Mouse (Mus musculus) liver, embryonic 15.5 days (tissue): ENCODE measurements around the gene Slc43a3. TPM values are rescaled to one million over a fixed set of nuclear protein-coding genes. Genes with fewer than 3 reads are reported as not detected.
A peak's percentile ranks its signal among the peaks of the same experiment; 100 is the strongest.

Source experiments
- ATAC-seq: fragments of 200-750 bp; cut with Nextera tagmentation; 2 replicates; pipeline ENCODE4 v1.8.0; 2017; ENCODE audit warnings: moderate number of reproducible peaks, mild to moderate bottlenecking, moderate library complexity; ENCODE audit not compliant: insufficient read depth
- H3K27ac ChIP-seq: fragments of 300-500 bp; sonication (generic); replicated peaks from 2 replicates; pipeline ENCODE4 v1.5.1; 2015; ENCODE audit warnings: mild to moderate bottlenecking, inconsistent platforms
- H3K27me3 ChIP-seq: fragments of 300-500 bp; sonication (generic); 2 replicates; pipeline ENCODE4 v1.6.1; 2015; ENCODE audit warnings: mild to moderate bottlenecking, inconsistent platforms
- H3K36me3 ChIP-seq: fragments of 300-500 bp; sonication (generic); replicated peaks from 2 replicates; pipeline ENCODE4 v1.6.1; 2015; ENCODE audit warnings: moderate library complexity, mild to moderate bottlenecking, inconsistent platforms
- H3K4me1 ChIP-seq: fragments of 300-500 bp; sonication (generic); replicated peaks from 2 replicates; pipeline ENCODE4 v1.6.1; 2015; ENCODE audit warnings: inconsistent platforms
- H3K4me2 ChIP-seq: fragments of 300-500 bp; sonication (generic); 2 replicates; pipeline ENCODE4 v1.6.1; 2015; ENCODE audit warnings: moderate library complexity, mild to moderate bottlenecking, inconsistent platforms
- H3K4me3 ChIP-seq: fragments of 300-500 bp; sonication (generic); replicated peaks from 2 replicates; pipeline ENCODE4 v1.5.1; 2015; ENCODE audit warnings: mild to moderate bottlenecking, inconsistent platforms
- H3K9ac ChIP-seq: fragments of 300-500 bp; sonication (generic); 2 replicates; pipeline ENCODE4 v1.6.1; 2015; ENCODE audit warnings: moderate library complexity, mild to moderate bottlenecking, inconsistent platforms
- H3K9me3 ChIP-seq: fragments of 300-500 bp; sonication (generic); replicated peaks from 2 replicates; pipeline ENCODE4 v1.6.1; 2016; ENCODE audit warnings: inconsistent platforms
- WGBS: fragments of 180-500 bp; shearing (Covaris S2); methylation state at CpG from one replicate; pipeline ENCODE4 v1.1.7; 2015; ENCODE audit warnings: mixed read lengths; ENCODE audit not compliant: insufficient replicate concordance; 5-methylcytosine and 5-hydroxymethylcytosine counted together
- polyA plus RNA-seq: library from polyadenylated mRNA; unstranded; fragments of >200 nt; fragmentation: Nextera tagmentation; extraction: Ambion mirVana; gene quantifications from 2 replicates; pipeline ENCODE4 v1.2.1, GENCODE M21; 2015

Slc43a3 gene
- polyA plus RNA-seq, 1 experiment from 2014 or later, result 114 TPM

DNA sequence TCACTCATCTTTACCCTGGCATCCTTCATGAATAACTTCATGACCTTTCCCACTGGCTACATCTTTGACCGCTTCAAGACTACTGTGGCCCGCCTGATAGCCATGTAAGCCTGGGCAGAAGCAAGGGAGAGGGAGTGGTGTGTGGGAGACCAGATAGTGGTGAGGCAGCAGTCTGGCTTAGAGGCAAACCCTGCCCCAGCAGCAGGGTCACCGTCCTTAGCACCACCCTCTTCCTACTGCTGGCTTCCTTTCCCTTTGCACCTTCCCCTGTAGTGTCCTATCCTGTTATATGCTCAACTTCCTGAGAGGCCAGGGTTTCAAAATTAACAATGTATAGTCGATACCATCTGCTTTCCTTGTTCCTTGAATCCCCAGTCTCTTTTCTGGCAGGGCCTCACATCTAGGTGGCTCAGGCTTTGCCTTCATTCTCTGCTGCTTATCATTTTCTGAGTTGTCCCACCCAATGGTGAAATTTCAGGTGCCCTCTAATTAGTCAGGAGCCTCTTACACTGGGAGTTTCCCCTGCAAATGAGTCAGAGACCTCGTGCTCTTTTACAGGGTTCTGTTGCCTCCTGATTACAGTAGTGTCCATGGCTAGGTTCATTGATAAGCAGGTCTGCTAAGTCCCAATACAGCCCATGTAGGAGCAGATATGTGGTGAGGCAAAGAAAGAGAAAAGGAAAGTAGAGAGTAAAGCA lies 2.0 kb downstream of the Slc43a3 start:
- Histone ChIP-seq H3K9me3 (no peaks in the 10 kb centered on the region), H3K36me3 (peaks cover 41% of the 10 kb centered on the region), H3K27ac (peak overlapping the region; percentile 99), H3K4me3 (peak overlapping the region; percentile 80), H3K4me2 (peak overlapping the region; percentile 68), H3K27me3 (no peaks in the 10 kb centered on the region), H3K9ac (peak overlapping the region; percentile 79), H3K4me1 (peaks cover 59% of the 10 kb centered on the region)
- ATAC-seq, result peak; percentile 91
- 6% methylated on average over 5 of the region's 5 CpGs for WGBS

- Histone ChIP-seq H3K9ac (peak overlapping the region; percentile 79), H3K27me3 (no peaks in the 10 kb centered on the region), H3K27ac (peak overlapping the region; percentile 99), H3K4me1 (peaks cover 62% of the 10 kb centered on the region), H3K4me2 (peak overlapping the region; percentile 68), H3K36me3 (peaks cover 50% of the 10 kb centered on the region), H3K9me3 (no peaks in the 10 kb centered on the region), H3K4me3 (peak overlapping the region; percentile 80)
- ATAC-seq, result no peak
- 16% methylated on average over 3 of the region's 3 CpGs for WGBS
These were observed 2.9 kb downstream of the Slc43a3 start for GRCm38 (mm10) chr2:84939306-84939705.

- H3K4me3 ChIP-seq, result peak overlapping the region; percentile 80
- H3K27ac ChIP-seq, result peak overlapping the region; percentile 99
- ATAC-seq, result no peak
- peaks cover 62% of the 10 kb centered on the region for H3K4me1 ChIP-seq
- peak overlapping the region; percentile 79; the same call in 1 of the 2 replicates for H3K9ac ChIP-seq
- H3K27me3 ChIP-seq, result no peaks in the 10 kb centered on the region
- H3K4me2 ChIP-seq, result peak overlapping the region; percentile 68
- no peaks in the 10 kb centered on the region for H3K9me3 ChIP-seq
- 49% methylated on average over 6 of the region's 6 CpGs for WGBS
- H3K36me3 ChIP-seq, result peaks cover 54% of the 10 kb centered on the region
These were observed 3.3 kb downstream of the Slc43a3 start for GRCm38 (mm10) chr2:84939711-84940110.

DNA sequence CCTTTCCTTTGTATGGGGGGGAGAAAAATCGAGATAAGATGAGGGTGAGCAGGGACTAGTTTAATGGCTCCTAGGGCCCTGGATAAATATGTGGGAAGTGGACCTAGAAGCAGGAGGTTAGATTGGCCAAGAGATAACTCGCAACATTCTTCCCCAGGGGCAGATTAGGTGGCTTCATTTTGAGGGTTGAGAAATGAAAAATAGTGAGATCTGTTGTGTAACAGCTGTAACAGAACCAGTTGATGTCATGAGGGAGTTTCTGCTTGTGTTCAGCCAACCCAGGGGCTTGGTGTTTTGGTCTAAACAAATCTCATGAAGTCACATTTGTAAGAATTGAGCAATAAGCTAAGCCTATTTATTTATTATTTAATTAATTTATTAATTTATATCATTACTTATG lies 5.0 kb downstream of the Slc43a3 start:
- H3K4me1 ChIP-seq, result peaks cover 69% of the 10 kb centered on the region

DNA sequence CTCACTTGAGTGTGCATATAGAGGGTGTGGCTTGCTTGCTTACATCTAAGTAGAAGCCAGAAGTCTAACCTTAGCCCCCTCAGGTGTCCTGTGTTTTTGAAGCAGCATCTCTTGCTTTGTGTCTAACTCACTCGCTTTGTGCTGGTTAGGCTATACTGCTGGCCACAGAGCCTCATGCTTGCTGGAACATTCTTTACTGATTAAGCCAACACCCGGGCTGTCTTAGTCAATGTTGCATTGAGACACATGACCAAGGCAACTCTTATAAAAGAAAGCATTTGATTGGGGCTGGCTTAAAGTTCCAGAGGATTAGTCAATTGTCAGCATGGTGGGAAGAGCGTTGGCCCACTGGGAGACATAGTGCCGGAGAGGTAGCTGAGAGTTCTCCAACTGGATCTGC lies 5.4 kb downstream of the Slc43a3 start:
- peaks cover 74% of the 10 kb centered on the region for H3K4me1 ChIP-seq
- 90% methylated on average over 4 of the region's 4 CpGs for WGBS
- H3K4me2 ChIP-seq, result peak overlapping the region; percentile 11
- peaks cover 75% of the 10 kb centered on the region for H3K36me3 ChIP-seq
- peak overlapping the region; percentile 29 for H3K27ac ChIP-seq
- no peak overlapping the region for H3K9ac ChIP-seq
- no peak for ATAC-seq
- no peaks in the 10 kb centered on the region for H3K9me3 ChIP-seq
- no peak overlapping the region for H3K4me3 ChIP-seq
- no peaks in the 10 kb centered on the region for H3K27me3 ChIP-seq

More for the DNA sequence above, 5.0 kb downstream of the Slc43a3 start:
- Histone ChIP-seq H3K9ac (no peak overlapping the region), H3K36me3 (peaks cover 70% of the 10 kb centered on the region), H3K4me3 (peak overlapping the region; percentile 80; the same call in 1 of the 2 replicates), H3K9me3 (no peaks in the 10 kb centered on the region), H3K27ac (peak overlapping the region; percentile 99), H3K27me3 (no peaks in the 10 kb centered on the region), H3K4me2 (peak overlapping the region; percentile 68)
- 55% methylated on average over 2 of the region's 2 CpGs for WGBS
- ATAC-seq, result no peak

GRCm38 (mm10) chr2:84947154-84947771 lies 10.9 kb downstream of the Slc43a3 start:
- H3K27me3 ChIP-seq, result no peaks in the 10 kb centered on the region
- peak; percentile 51 for ATAC-seq
- no peak overlapping the region for H3K4me3 ChIP-seq
- no peak overlapping the region for H3K9ac ChIP-seq
- H3K4me1 ChIP-seq, result peaks cover 54% of the 10 kb centered on the region
- no peak overlapping the region for H3K4me2 ChIP-seq
- no peaks in the 10 kb centered on the region for H3K9me3 ChIP-seq
- peak overlapping the region; percentile 39; the same call in 1 of the 2 replicates for H3K27ac ChIP-seq
- H3K36me3 ChIP-seq, result peaks cover 99% of the 10 kb centered on the region
- 70% methylated on average over 3 of the region's 3 CpGs for WGBS

- H3K27ac ChIP-seq, result no peak overlapping the region
- ATAC-seq, result no peak
- WGBS, result 95% methylated on average over 7 of the region's 7 CpGs
- H3K27me3 ChIP-seq, result no peaks in the 10 kb centered on the region
- H3K9ac ChIP-seq, result no peak overlapping the region
- no peaks in the 10 kb centered on the region for H3K9me3 ChIP-seq
- H3K4me2 ChIP-seq, result no peak overlapping the region
- H3K4me1 ChIP-seq, result peaks cover 47% of the 10 kb centered on the region
- H3K4me3 ChIP-seq, result no peak overlapping the region
- H3K36me3 ChIP-seq, result peaks cover 100% of the 10 kb centered on the region
These were observed 11.9 kb downstream of the Slc43a3 start for GRCm38 (mm10) chr2:84948252-84948651.

DNA sequence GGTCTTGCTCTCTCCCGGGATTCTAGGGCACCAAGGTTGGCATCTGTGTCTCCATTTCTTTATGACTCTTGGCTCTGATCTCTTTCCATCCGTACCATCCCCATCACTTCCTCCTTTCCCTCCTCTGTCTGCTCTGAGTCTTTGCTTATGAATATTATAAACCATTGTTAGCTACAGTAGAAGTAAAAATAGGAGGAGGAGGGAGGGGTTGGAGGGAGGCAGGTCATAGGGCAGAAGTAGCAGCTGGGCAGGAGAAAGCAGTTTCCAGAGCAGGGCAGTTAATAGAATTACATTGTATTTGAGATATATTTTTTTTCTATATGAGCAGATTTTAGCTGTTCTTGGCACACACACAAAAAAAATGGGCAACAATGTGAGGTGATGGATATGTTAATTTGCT lies 12.3 kb downstream of the Slc43a3 start:
- Histone ChIP-seq H3K27ac (no peak overlapping the region), H3K27me3 (no peaks in the 10 kb centered on the region), H3K36me3 (peaks cover 100% of the 10 kb centered on the region), H3K9ac (no peak overlapping the region), H3K4me2 (no peak overlapping the region), H3K4me1 (peaks cover 45% of the 10 kb centered on the region), H3K9me3 (no peaks in the 10 kb centered on the region), H3K4me3 (no peak overlapping the region)
- ATAC-seq, result no peak
- WGBS, result 88% methylated on average over 2 of the region's 2 CpGs

DNA sequence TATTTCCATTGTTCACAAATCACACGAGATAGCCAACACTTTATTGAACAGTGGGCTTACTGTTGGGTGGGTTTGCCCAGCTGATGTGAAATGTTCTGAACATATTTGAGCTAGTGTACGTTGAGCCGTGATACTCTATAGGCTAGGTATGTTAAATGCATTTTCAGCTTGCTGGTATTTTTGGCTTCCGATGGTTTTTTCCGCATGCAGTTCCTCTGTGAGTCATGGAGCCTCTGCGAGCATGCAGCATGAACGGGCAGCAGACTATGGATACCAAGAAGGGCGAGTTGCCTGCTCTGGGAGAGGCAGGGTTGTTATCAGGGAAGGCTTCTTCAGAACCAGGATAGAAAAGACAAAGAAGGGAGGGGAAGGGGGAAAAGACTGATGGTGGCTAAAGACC lies 14.6 kb downstream of the Slc43a3 start:
- Histone ChIP-seq H3K9ac (no peak overlapping the region), H3K36me3 (peaks cover 100% of the 10 kb centered on the region), H3K4me1 (peaks cover 26% of the 10 kb centered on the region), H3K27me3 (no peaks in the 10 kb centered on the region), H3K27ac (no peak overlapping the region), H3K4me2 (no peak overlapping the region), H3K9me3 (no peaks in the 10 kb centered on the region), H3K4me3 (no peak overlapping the region)
- ATAC-seq, result no peak
- WGBS, result 90% methylated on average over 8 of the region's 8 CpGs

GRCm38 (mm10) chr2:84952251-84952650 lies 15.9 kb downstream of the Slc43a3 start:
- Histone ChIP-seq H3K36me3 (peaks cover 100% of the 10 kb centered on the region), H3K9ac (no peak overlapping the region), H3K4me1 (peaks cover 18% of the 10 kb centered on the region), H3K4me3 (no peak overlapping the region), H3K27me3 (no peaks in the 10 kb centered on the region), H3K27ac (no peak overlapping the region), H3K9me3 (no peaks in the 10 kb centered on the region), H3K4me2 (no peak overlapping the region)
- no peak for ATAC-seq
- WGBS, result 97% methylated on average over 1 of the region's 1 CpGs

DNA sequence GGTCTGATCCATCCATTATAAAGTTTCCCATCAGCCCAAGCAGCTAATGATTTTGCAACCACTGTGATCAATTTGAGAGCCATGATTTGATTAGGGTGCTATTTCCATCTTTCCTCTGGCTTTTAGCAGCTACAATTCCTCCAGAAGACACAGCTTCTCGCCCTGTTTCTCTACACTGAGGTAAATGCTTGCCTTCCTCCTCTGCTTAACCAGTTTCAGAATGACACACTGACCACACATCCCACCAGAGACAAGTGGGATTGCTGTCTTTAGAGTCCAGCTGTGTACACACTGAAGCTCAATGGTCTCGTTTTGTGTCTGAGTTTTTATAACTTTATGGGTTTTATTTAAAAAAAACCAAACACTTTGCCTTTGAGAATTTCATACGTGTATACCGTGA lies 16.3 kb downstream of the Slc43a3 start:
- ATAC-seq, result no peak
- Histone ChIP-seq H3K4me2 (no peak overlapping the region), H3K36me3 (peaks cover 100% of the 10 kb centered on the region), H3K4me3 (no peak overlapping the region), H3K9ac (no peak overlapping the region), H3K27ac (no peak overlapping the region), H3K27me3 (no peaks in the 10 kb centered on the region), H3K4me1 (peaks cover 14% of the 10 kb centered on the region), H3K9me3 (no peaks in the 10 kb centered on the region)
- WGBS, result 80% methylated on average over 4 of the region's 4 CpGs
